Mouse (Mus musculus): Measurements from ENCODE around the gene Itm2b. TPM values are rescaled to one million over a fixed set of nuclear protein-coding genes. Genes with fewer than 3 reads are reported as not detected.

Gene Itm2b
- total RNA-seq (2021), result 100 to 1,000 TPM; 792 to 848 TPM
- long read RNA-seq, transcript Itm2b-202 (5 exons, 935 nt), result minor isoform, 16 of 1,393 reads
- long read RNA-seq, transcript Itm2b-201 (6 exons, 1,796 nt), result major isoform, 1,328 of 1,393 reads
- long read RNA-seq, partial matches to known transcripts, result 29 of 1,393 reads
- long read RNA-seq, other reads (novel, unspliced or antisense), result 20 of 1,393 reads

DNA sequence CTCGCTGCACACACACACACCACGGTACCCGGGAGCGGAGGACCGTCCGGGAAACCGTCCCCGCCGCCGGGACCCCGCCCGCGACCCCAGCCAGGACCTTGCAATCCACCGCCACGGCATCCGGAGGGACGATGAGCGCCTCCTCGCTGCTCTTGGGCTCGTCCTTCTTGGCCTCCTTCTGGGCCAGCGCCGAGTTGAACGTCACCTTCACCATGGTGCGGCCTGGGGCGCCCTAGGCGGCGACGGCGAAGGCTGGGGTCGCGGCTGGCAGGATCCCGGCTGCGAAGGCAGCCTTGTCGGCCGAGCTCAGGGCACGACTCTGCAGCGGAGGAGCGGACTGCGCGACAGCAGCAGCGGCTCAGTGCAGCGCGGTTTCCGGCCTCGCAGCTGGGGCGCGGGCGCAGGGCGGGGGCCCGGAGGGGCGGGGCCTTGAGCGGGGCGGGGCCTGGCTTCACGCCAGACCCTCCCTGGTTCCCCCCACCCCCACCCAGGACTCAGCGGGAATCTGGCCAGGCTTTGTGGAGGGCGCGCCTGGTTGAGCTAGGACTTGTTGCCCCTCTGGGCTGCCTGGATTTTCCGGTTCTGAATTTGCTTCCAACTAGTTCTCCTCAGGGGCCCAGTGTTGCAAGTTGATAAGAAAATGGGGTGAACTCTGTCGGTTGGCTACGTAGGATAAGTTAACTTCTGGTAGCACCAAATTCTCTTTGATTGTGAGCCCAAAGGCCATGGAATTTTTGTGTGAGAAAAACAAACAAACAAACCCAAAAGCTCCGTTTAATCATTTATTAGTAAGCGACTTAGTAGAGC lies at the start of gene Itm2b:
Gene Itm2b (minus strand): TSS at position 377 of the 807 bp plus-strand sequence.
- peak; percentile 82 to 87 for DNase-seq (ENCODE audit: low spot score in 2 of 2)

DNA sequence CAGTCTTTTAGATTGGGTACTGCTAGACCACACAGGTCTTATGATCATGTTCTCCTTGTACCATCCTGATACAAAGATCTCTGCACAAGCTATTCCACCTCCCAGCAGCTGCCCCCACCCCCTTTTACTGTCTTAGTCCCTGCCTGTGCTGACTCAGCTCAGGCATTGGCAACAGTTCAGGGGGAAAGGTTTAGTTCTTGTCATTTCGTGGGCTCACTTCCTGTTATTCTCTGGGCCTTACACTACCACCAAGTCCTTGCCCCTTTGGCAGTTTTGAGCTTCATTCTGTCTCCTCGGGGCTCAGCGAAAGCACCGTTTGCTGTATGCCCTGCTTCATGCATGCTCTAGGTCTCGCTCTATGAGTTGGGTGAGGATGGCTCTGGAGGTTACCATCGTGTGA lies 48.4 kb upstream of the Itm2b start:
- DNase-seq (ENCODE audit: low spot score in 2 of 2), result no peak

DNA sequence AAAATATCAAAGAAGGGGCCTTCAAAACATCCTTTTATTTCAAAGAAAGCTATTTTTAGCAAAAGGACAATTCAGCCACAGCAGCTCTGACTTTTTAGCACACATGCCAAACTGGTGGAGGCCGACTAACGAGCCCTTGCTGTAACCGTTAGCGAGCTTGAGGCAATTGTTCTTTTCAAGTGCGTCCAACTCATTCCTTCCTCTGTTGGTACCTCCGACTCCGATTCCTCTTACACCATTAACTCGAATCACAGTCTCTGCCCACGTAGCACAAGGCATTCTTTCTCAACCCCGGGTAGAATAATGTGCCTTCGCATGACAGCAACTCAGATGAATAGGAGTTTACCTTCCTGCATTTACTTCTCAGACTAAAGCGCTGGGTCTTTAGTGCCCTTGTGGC lies 45.5 kb upstream of the Itm2b start:
- DNase-seq (ENCODE audit: low spot score in 2 of 2), result no peak

DNA sequence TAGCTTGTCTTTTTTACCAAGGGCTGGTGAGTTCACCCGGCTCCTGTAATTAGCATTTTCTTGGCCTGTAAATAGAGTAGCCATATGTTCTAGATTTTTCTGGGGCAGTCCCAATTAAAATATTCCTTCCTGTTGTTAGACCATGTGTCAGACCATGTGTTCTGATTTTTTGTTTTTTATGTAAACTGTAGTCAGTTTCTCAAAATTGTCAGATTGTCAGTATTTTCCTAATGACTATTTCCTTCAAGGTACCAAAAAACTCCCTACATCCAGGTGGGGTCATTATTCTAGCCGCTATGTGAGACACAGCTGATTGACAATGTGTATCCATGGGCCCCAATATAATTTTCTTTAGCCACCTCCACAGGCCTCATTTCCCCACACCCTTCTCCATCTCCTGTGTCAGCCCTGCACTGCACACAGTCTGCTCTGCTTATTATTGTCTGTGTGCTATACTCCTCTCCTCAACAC lies 40.5 kb upstream of the Itm2b start:
- DNase-seq (ENCODE audit: low spot score in 2 of 2), result no peak

DNA sequence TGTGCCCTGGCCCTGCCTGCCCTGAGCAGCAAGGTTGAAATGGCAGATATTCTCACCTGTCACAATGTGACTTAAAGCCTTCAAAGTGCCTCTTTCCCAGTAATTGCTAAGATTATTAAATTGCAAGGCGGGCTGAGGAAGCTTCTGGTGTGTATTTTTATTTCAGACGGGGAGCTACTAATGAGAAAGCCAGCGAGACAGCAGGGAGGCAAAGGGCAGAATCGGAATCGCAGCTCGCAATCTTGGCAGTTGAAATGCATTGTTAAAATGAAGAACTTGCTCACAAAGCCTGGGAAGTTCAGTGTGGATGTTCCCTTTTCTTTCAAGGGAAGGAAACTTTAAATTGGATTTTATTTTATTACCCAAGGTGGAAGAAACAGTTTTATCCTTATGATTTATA lies 39.9 kb upstream of the Itm2b start:
- DNase-seq (ENCODE audit: low spot score in 2 of 2), result no peak

DNA sequence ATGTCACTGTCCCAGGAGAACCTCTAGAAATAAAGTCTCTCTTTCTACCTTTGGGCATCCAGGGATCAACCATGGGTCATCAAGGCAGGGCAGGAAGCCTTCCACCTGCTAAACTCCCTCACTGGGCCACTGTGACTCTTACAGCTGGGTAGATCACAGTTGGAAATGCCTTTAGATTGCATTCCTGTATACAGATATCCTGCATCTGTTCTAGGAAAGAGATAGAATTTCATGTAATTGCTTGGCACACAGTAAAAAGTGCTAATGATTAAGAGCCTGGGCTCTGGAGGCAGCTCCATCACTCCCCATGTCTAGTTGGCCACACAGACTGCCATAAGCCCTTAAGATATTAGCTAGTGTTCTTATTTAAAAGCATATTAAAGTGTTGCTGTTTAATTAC lies 38.5 kb upstream of the Itm2b start:
- DNase-seq (ENCODE audit: low spot score in 2 of 2), result no peak

DNA sequence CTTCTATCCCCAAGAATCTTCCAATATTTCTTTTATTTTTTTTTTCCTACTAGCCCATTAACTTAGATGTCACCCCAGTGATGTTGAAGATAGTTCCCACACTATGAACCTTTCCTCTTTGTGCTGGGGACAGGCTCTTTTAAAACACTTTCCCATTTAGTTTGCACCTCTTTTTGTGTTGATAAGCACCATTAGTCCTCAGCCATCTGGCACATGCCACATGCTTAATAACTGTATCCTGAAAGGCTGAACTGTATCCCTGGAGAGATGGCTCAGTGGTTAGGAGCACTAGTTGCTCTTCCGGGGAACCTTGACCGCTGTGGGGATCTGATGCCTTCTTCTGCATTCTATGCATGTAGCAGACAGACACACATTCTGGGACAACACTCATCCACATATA lies 37.5 kb upstream of the Itm2b start:
- no peak for DNase-seq (ENCODE audit: low spot score in 2 of 2)

DNA sequence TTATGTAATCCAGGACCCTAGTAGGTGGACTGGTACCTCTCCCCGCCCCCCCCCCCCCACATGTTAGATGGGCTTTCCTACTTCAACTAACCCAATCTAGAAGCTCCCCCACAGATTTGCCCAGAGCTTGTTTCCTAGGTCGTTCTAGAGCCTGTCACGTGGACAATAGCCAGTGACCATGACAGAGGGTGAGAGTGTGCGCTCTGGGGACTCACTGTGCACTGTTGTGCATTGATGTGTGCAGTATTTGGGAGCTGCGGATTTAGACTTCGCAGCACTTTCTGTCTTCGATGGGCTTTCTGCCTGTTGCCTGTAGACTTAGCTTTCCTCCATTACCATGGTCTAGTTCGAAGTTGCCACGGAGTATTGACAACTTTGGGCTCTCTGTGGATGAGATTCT lies 36.5 kb upstream of the Itm2b start:
- no peak for DNase-seq (ENCODE audit: low spot score in 2 of 2)

DNA sequence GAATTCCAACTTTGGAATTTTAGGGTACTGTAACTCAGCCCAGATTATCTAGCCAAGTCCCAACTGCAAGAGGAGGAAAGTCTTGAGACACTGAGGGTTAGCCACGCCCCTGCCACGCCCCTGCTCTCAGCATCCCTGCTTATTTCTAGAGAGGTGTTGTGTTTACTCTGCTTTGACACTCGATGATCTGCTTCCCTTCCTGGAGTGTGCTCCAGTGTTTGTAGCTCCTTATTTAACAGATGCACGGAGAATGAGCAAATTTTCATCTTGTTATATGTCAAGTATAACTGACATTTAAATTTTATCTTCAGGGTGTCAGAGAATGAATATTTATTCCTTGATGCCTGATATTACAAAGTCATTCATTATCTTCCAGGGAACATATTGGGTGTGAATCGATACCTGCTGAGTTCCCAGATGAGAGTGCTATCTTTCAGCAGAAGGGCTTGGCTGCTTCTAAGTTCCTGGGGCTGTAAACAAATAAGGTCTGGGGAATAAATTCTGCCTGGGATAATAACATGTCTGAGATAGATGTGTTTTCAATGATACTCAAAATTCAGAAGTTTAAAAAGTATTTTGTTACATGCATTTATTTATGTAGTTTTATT lies 35.2 kb upstream of the Itm2b start:
- no peak for DNase-seq (ENCODE audit: low spot score in 2 of 2)

DNA sequence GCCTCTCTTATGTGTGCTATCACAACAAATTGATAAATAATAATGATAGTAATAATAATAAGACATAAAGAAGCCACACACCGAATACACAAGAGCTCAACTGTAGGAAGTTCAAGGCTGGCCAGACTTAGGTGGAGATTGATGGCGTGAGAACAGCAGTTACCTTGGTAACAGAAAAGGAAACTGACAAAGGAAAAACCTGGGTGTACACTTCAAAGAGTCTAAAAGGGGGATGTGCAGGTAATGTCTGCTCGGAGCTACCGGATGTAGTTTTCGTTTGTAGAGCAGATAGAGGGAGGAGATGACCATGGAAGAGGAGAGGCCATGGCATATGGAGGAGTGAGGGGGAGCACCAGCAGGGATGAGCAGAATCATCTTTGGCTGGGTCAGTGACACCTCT lies 31.4 kb upstream of the Itm2b start:
- DNase-seq (ENCODE audit: low spot score in 2 of 2), result no peak

DNA sequence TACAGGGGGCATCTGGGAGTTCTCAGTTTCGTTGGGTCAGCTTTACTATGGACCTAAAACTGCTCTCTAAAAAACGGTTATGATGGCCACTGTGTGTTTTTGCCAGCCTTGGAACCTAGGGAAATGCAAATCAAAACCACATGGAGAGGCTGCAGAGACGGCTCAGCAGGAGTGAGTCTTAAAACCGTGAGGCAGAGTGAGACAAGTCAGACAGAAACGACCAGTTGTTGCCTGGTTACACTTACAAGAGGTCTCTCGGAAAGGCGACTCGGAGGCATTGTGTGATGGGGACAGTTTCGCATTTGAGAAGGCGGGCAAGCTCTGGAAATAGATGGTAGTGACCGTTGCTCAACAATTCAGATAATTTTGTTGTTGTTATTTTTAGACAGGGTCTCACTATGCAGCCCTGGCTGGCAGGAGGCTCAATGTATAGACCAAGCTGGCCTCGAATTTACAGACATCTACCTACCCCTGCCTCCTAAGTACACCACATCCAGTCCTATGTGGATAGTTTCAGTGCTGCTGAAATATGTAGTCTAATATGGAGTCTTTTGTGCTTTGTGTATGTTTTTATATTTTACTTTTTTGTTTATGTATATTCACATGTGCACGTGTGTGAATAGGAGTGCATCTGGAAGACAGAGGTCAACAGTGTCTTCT lies 30.4 kb upstream of the Itm2b start:
- no peak for DNase-seq (ENCODE audit: low spot score in 2 of 2)

DNA sequence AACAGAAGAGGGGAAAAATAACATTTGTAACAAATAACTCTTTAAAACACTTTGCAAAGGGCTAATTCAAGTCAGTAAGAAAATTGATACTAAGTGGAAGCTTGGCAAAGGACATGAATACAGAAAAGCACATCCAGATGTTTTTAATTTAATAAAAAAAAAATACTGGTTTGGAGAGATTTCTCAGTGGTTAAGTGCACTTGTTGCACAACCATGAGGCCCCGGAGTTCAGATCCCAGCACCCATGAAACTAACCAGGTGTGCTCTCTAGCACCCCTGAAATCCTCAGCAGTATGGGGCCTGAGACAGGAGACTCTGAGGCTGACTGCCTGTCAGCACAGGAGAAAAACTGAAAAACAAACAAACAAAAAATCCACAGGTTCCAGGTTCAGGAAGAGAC lies 26.6 kb upstream of the Itm2b start:
- DNase-seq (ENCODE audit: low spot score in 2 of 2), result no peak

DNA sequence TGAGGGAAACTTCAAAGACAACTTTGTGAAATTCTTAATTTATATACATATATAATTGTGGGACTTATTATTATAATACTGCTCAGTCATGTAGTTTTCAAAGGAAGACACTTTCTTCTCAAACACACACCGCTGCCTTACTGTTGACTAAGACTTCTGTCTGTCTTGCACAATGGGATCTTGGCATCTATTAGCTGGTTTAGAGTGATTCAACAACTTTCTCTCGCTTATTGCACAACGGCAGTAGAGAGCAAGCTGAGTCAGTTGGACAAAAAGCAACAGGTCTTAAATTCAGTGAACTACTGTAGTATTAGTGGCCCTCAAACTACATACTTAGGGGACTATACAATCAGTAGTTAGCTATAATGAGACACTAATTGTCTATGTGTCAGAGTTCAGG lies 25.0 kb upstream of the Itm2b start:
- no peak for DNase-seq (ENCODE audit: low spot score in 2 of 2)

DNA sequence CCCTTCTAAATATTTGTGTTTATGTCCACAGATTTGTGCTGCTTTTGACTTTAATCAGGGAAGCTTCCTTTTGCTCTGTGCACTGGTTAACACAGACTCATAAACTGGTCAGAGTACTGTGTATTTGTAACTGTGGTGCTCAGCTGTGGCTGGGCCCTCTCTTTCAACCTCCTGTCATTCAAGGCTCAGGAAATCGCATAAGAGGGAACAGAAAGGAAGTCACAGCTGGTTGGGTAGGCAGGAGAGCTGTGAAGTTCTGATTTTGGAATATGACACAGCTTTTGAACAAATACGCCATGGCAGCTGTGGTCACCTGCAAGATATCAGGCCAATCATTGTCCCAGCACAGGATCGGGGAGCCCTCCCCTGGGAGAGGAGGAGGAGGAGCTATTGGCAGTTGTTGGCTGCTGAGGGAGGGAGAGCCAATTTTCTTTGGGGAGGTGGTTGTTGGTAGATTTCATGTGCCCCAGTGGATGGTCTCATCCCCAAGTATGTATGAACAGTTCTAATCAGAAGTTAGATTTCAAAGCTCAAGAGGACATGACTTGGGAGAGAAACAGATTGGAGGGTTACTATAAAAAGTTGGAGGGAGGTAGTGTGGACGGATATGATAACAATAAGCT lies 23.2 kb upstream of the Itm2b start:
- DNase-seq (ENCODE audit: low spot score in 2 of 2), result no peak

DNA sequence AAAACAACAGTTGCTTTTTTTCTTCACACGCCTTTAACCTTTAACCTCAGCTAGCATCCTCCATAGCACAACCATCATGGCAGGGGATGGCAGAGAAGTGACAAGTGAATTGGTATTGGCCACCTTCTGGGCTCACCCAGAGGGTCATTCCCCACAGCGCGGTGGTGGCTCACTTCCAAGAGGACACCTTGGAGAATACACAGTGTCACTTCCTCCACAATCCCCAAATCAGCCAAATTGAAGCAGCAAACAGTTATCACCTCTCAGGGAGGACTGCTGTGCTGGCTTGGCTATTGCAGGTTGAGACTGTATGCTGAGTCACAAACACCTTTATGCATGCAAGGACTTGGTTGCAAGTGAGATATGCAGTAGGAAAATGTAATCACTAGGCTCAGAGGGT lies 18.9 kb upstream of the Itm2b start:
- no peak for DNase-seq (ENCODE audit: low spot score in 2 of 2)

DNA sequence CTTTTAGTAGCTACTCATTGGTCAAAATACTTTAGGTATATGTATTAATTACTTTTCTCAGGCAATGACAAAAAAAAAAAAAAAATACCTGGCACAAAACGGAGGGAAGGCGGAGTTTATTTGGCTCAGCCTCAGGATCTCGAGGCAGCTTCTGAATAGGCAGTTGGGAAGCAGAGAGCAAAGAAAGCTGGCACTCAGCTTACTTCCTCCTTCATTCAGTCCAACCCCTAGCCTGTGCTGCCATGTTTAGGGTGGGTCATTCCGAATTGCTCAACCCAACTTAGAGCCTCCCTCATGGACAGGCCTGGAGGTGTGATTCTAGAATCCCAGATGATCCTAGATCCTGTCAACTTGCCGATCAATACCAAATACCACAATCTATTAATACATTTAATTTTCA lies 18.3 kb upstream of the Itm2b start:
- DNase-seq (ENCODE audit: low spot score in 2 of 2), result no peak

DNA sequence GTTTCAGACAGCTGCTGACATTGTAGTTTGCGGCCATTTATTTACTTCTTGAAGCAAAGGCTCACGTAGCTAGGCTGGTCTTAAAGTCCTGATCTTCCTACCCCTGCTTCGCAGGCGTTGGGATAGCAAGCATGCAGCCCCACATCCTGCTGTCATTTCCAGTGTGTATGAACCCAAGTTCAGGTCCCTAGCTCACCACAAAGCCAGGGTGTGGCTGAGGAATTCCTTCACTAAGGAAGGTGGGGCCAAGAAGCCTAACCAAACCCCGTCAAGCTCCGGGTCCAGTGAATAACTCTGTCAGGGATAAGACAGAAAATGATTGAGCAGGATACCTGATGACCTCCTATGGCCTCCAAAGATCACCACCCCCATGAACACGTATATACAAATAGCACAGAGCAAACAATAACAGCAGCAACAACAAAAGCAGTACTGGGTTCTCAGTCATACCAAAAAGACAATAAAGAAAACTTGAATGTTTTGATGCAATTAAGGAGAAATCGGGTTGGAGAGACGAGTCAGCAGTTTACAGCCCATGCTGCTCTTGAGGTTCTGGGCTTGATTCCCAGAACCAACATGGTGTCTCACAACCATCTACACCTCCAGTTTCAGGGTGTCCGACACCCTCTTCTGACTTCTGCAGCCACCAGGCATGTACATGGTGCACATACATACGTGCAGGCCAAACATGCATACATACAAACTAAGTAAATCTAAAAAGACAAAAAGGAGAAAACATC lies 17.4 kb upstream of the Itm2b start:
- DNase-seq (ENCODE audit: low spot score in 2 of 2), result no peak

DNA sequence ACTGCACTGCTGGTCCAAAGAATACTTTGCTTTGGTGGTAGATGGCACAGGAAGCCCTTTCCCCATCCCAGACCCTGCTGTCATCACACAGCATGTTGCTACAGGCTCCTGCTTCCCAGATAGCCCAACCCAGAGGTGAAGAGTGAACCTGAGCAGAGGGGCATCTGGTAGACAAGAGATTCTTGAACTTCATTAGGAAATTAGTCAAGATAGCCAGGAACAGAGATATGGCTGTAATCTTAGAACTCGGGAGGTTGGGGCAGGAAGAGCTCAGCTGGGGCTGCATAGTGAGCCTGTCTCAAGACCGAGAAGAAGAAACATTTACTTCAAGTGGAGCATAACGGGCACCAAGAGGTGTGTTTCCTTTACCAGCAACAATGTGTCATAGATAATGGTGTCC lies 16.3 kb upstream of the Itm2b start:
- DNase-seq (ENCODE audit: low spot score in 2 of 2), result no peak

DNA sequence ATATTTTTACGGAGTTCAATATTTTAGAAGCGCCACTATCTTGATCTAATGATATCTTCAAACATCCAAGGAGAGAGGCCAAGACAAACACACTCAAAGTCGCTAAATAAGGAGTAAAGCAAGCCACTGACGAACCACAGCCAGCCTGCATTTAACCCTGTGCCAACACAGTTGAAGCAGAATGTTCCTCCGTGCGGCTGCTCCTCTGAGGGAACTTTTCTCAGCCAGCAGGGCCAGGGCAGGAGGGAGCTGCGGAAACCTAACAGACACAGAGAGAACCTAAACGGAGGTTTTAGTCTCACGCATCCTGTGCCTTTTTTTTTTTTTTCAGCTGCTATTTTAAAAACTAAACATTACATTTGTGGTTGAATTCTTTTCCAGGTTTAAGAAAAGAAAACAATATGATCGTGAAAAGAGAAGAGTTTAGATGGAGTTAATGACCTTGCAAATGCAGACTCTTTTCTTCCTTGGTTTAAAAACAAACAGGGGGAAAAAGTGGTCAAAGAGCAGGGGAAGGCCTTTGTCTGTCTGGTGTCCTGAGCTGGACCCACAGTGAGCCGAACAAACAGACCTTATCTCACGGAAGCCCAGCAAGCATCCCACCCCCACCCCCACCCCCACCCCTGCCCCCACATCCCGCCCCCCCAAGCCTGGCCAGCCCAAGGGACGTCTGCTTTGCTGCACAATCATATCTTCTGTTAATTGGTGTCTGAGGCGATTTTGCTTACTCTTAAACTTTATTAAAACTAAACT lies 15.0 kb upstream of the Itm2b start:
- DNase-seq (ENCODE audit: low spot score in 2 of 2), result no peak

DNA sequence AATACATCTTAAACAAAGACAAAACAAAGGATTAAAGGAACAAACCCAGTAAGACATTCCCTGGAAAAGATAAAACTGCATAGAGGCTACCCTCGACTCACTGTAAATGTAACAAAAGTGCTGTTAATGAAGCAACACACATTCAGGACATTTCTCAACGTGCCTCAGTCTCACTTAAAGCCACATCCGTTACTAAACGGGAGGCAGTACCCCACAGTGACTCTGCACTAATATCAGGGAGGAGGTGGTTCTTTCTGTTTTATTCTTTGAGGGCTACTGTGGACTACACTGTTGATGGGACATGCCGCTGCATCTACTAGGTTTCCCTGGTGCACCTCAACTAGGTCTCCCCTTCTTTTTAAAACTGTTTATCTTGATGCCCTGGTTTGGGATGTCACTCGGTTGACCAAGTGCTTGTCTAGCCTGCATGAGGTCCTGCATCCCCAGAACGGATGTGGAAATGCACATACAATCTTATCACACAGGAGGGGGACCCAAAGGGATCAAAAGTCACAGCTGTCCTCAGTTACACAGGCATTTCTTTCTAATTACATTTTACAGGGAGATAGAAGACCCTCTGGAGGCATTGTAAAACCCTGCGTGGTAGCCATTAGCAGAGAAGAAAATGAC lies 13.4 kb upstream of the Itm2b start:
- DNase-seq (ENCODE audit: low spot score in 2 of 2), result no peak
